8 mouse cellular contexts compared by ENCODE assay signal in the genomic region with DNA sequence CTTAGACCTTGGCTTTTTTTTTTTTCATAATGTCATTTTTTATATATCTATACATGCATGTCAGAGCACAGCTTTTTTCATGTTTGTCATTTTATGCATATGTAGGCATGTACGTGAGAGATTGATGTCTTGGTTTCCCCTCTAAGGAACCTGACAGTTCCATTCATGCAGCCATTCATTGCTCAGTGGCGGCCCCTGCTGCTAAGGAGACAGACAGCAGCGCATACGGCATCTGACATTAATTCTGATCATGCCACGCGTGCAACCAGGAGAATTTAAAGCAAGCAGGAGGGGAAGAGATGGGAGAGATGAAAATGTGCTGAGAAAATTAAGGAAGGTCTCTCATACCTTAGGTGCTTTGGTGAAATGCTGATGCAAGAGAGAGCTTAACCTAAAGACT.
A peak's percentile ranks its signal among the peaks of the same experiment; 100 is the strongest.
DNase-seq lines count a peak whose midpoint lies in the region; ATAC-seq and TF ChIP-seq lines count a peak whose summit lies in the region.

No protein-coding gene starts in this region.

- intact Hi-C loops in left cerebral cortex, postnatal 36 days (cut with DNase I): loop anchor here (2.0 to 10.0 kb wide), 5 partner anchors 67 to 561 kb away; no protein-coding TSS in a partner anchor

- no peak for TF ChIP-seq POLR2A in thymus, adult 2 months (IDR thresholded peaks at IDR 0.05; ENCODE audit: control insufficient read depth, extremely low read depth, insufficient read depth, low read length, poor library complexity)

- H3K4me3 ChIP-seq in intestine, embryonic 16.5 days (ENCODE audit: low read length): no peak overlapping the region
- H3K4me3 ChIP-seq in midbrain, embryonic 16.5 days (ENCODE audit: low read depth, low read length): peak overlapping the region; percentile 50
- H3K4me3 ChIP-seq in thymus, adult 2 months (ENCODE audit: control insufficient read depth, insufficient read depth, low read length): no peak overlapping the region

- peak; percentile 22 to 56 for DNase-seq in urinary bladder, adult 18-20 months (ENCODE audit: low spot score in 2 of 2)
- no peak for DNase-seq in urinary bladder, postnatal 10 days (ENCODE audit: low spot score)
- DNase-seq in cerebellum, postnatal 10 days: peak; percentile 94
- peak; percentile 56 to 81 for DNase-seq in frontal cortex, postnatal 10 days (ENCODE audit: low spot score in 2 of 2)
- DNase-seq in left cerebral cortex, postnatal 36 days (ENCODE audit: low spot score in 2 of 2): peak; percentile 75 to 82
- DNase-seq in thymus, adult 2 months: peak; percentile 63

- H3K27me3 ChIP-seq in intestine, embryonic 16.5 days (replicated peaks; ENCODE audit: control insufficient read depth, insufficient read depth, low read length): no peaks in the 10 kb centered on the region
- H3K27me3 ChIP-seq in midbrain, embryonic 16.5 days (ENCODE audit: control insufficient read depth, insufficient read depth, low read depth, low read length): no peaks in the 10 kb centered on the region
- H3K27me3 ChIP-seq in thymus, adult 2 months (ENCODE audit: control insufficient read depth, insufficient read depth, low read length): no peaks in the 10 kb centered on the region

- ATAC-seq in intestine, embryonic 16.5 days: peak; percentile 55; the same call in 1 of the 2 replicates
- ATAC-seq in midbrain, embryonic 16.5 days: peak; percentile 64

- H3K9me3 ChIP-seq in intestine, embryonic 16.5 days (ENCODE audit: control insufficient read depth, low read length): no peaks in the 10 kb centered on the region
- no peaks in the 10 kb centered on the region for H3K9me3 ChIP-seq in midbrain, embryonic 16.5 days (replicated peaks; ENCODE audit: control insufficient read depth, low read length, poor library complexity, severe bottlenecking)

- no peak overlapping the region for H3K27ac ChIP-seq in intestine, embryonic 16.5 days (ENCODE audit: low read length)
- H3K27ac ChIP-seq in midbrain, embryonic 16.5 days (ENCODE audit: low read length): peak overlapping the region; percentile 90
- H3K27ac ChIP-seq in thymus, adult 2 months (ENCODE audit: control insufficient read depth, insufficient read depth, low read length): no peak overlapping the region

- WGBS in intestine, embryonic 16.5 days: 12% methylated on average over 6 of the region's 6 CpGs
- WGBS in midbrain, embryonic 16.5 days: under 1% methylated on average over 6 of the region's 6 CpGs
- 65% methylated on average over 6 of the region's 6 CpGs for WGBS in thymus, adult 2 months

- peak; percentile 66; the same call in 1 of the 2 replicates for TF ChIP-seq CTCF in thymus, adult 2 months (IDR thresholded peaks at IDR 0.05; ENCODE audit: borderline replicate concordance, control insufficient read depth, extremely low read depth, insufficient read depth, low read length, poor library complexity)

- no peaks in the 10 kb centered on the region for H3K4me1 ChIP-seq in intestine, embryonic 16.5 days (ENCODE audit: control insufficient read depth, insufficient read depth, low read length)
- peaks cover 16% of the 10 kb centered on the region for H3K4me1 ChIP-seq in midbrain, embryonic 16.5 days (ENCODE audit: control insufficient read depth, insufficient read depth, low read length)
- H3K4me1 ChIP-seq in thymus, adult 2 months (replicated peaks; ENCODE audit: control insufficient read depth, insufficient read depth, low read length): no peaks in the 10 kb centered on the region

- no peak overlapping the region for H3K4me2 ChIP-seq in intestine, embryonic 16.5 days (ENCODE audit: low read depth, low read length)
- H3K4me2 ChIP-seq in midbrain, embryonic 16.5 days (ENCODE audit: low read length): peak overlapping the region; percentile 70

- no peaks in the 10 kb centered on the region for H3K36me3 ChIP-seq in intestine, embryonic 16.5 days (ENCODE audit: control insufficient read depth, insufficient read depth, low read length)
- H3K36me3 ChIP-seq in midbrain, embryonic 16.5 days (ENCODE audit: control insufficient read depth, insufficient read depth, low read length): no peaks in the 10 kb centered on the region
- no peaks in the 10 kb centered on the region for H3K36me3 ChIP-seq in thymus, adult 2 months (ENCODE audit: control insufficient read depth, insufficient read depth, low read length)

- H3K9ac ChIP-seq in intestine, embryonic 16.5 days (ENCODE audit: low read depth, low read length): no peak overlapping the region
- H3K9ac ChIP-seq in midbrain, embryonic 16.5 days (ENCODE audit: low read depth, low read length): no peak overlapping the region
